Mouse (Mus musculus) splenic B cell, adult 2 months (primary cell): ENCODE measurements around the gene Garem2.
"Not testable (repeated sequence)": the region's sequence is repeated elsewhere in the genome, so short reads cannot be mapped to it uniquely, and the experiment has no call there.

Experiments used
- DNase-seq: peaks from one replicate; pipeline ENCODE4 v3.0.0-alpha.2; 2011; ENCODE audit warnings: low read depth, low spot score
- H3K27me3 ChIP-seq: 2 replicates; pipeline ENCODE4 v1.6.1; 2012; ENCODE audit warnings: mild to moderate bottlenecking, low read length, moderate library complexity, mixed read lengths; ENCODE audit not compliant: control insufficient read depth, poor library complexity, insufficient read depth, severe bottlenecking
- H3K36me3 ChIP-seq: 2 replicates; pipeline ENCODE4 v1.6.1; 2012; ENCODE audit warnings: mild to moderate bottlenecking, low read length, moderate library complexity, mixed read lengths; ENCODE audit not compliant: control insufficient read depth, poor library complexity, insufficient read depth, severe bottlenecking

Garem2 gene

GRCm38 (mm10) chr5:30104841-30105667 lies at the start of gene Garem2:
Gene Garem2, plus strand, starts transcription at chr5:30105161.
- H3K36me3 ChIP-seq = no peaks in the 10 kb centered on the region
- no peak for DNase-seq

GRCm38 (mm10) chr5:30058216-30058731 lies 46.7 kb upstream of the Garem2 start:
- H3K36me3 ChIP-seq = no peaks in the 10 kb centered on the region
- H3K27me3 ChIP-seq = no peaks in the 10 kb centered on the region
- no peak for DNase-seq

More at GRCm38 (mm10) chr5:30104841-30105667, at the start of gene Garem2:
- H3K27me3 ChIP-seq = no peaks in the 10 kb centered on the region

- not testable (repeated sequence) for H3K27me3 ChIP-seq, DNase-seq, H3K36me3 ChIP-seq
Measured at GRCm38 (mm10) chr5:30059607-30060006, 45.4 kb upstream of the Garem2 start.

GRCm38 (mm10) chr5:30067726-30068125 lies 37.2 kb upstream of the Garem2 start:
- Histone ChIP-seq H3K27me3 (no peaks in the 10 kb centered on the region), H3K36me3 (no peaks in the 10 kb centered on the region)
- DNase-seq = no peak

GRCm38 (mm10) chr5:30071677-30072076 lies 33.3 kb upstream of the Garem2 start:
- H3K27me3 ChIP-seq = no peaks in the 10 kb centered on the region
- H3K36me3 ChIP-seq = no peaks in the 10 kb centered on the region
- peak; percentile 20 for DNase-seq

GRCm38 (mm10) chr5:30072377-30072776 lies 32.6 kb upstream of the Garem2 start:
- Histone ChIP-seq H3K27me3 (no peaks in the 10 kb centered on the region), H3K36me3 (no peaks in the 10 kb centered on the region)
- DNase-seq = no peak

GRCm38 (mm10) chr5:30072825-30073821 lies 31.8 kb upstream of the Garem2 start, which contains the start of gene Tyms:
Gene Tyms, minus strand, starts transcription at chr5:30073617.
- Histone ChIP-seq H3K36me3 (no peaks in the 10 kb centered on the region), H3K27me3 (no peaks in the 10 kb centered on the region)
- DNase-seq = peak; percentile 44

- H3K36me3 ChIP-seq = no peaks in the 10 kb centered on the region
- no peaks in the 10 kb centered on the region for H3K27me3 ChIP-seq
- no peak for DNase-seq
Measured at GRCm38 (mm10) chr5:30092701-30093100, 12.3 kb upstream of the Garem2 start.

- no peaks in the 10 kb centered on the region for H3K36me3 ChIP-seq
- DNase-seq = no peak
- H3K27me3 ChIP-seq = no peaks in the 10 kb centered on the region
Measured at GRCm38 (mm10) chr5:30094399-30094798, 10.6 kb upstream of the Garem2 start.

GRCm38 (mm10) chr5:30095731-30096130 lies 9.2 kb upstream of the Garem2 start:
- no peak for DNase-seq
- Histone ChIP-seq H3K27me3 (no peaks in the 10 kb centered on the region), H3K36me3 (no peaks in the 10 kb centered on the region)

GRCm38 (mm10) chr5:30098260-30098659 lies 6.7 kb upstream of the Garem2 start:
- no peaks in the 10 kb centered on the region for H3K36me3 ChIP-seq
- H3K27me3 ChIP-seq = no peaks in the 10 kb centered on the region

GRCm38 (mm10) chr5:30103340-30103739 lies 1.6 kb upstream of the Garem2 start:
- no peak for DNase-seq
- no peaks in the 10 kb centered on the region for H3K27me3 ChIP-seq

More at GRCm38 (mm10) chr5:30098260-30098659, 6.7 kb upstream of the Garem2 start:
- no peak for DNase-seq

GRCm38 (mm10) chr5:30104339-30104738 lies 622 bp upstream of the Garem2 start:
- H3K27me3 ChIP-seq = no peaks in the 10 kb centered on the region
- DNase-seq = peak; percentile 37
- no peaks in the 10 kb centered on the region for H3K36me3 ChIP-seq

More at GRCm38 (mm10) chr5:30103340-30103739, 1.6 kb upstream of the Garem2 start:
- no peaks in the 10 kb centered on the region for H3K36me3 ChIP-seq

- Histone ChIP-seq H3K27me3 (no peaks in the 10 kb centered on the region), H3K36me3 (no peaks in the 10 kb centered on the region)
- no peak for DNase-seq
Measured at GRCm38 (mm10) chr5:30105668-30106300, 823 bp downstream of the Garem2 start, which contains the start of gene 3110082J24Rik. Gene 3110082J24Rik, minus strand, starts transcription at chr5:30106086.
